Mouse (Mus musculus) kidney, embryonic 14.5 days (tissue): ENCODE data around the gene Zfp865. TPM values are rescaled to one million over a fixed set of nuclear protein-coding genes. Genes with fewer than 3 reads are reported as not detected.

Experiments used
- ATAC-seq: fragments of 200-750 bp; cut with Nextera tagmentation; 2 replicates; pipeline ENCODE4 v1.8.0; 2017; ENCODE audit warnings: moderate number of reproducible peaks, mild to moderate bottlenecking, moderate TSS enrichment, moderate library complexity; ENCODE audit not compliant: low FRiP score, low TSS enrichment
- H3K27ac ChIP-seq: fragments of 300-500 bp; sonication (generic); 2 replicates; pipeline ENCODE4 v1.5.1; 2014; ENCODE audit warnings: low read depth, mild to moderate bottlenecking, low read length, moderate library complexity, mixed read lengths
- H3K27me3 ChIP-seq: fragments of 300-500 bp; sonication (generic); 2 replicates; pipeline ENCODE4 v1.6.1; 2014; ENCODE audit warnings: mild to moderate bottlenecking, low read length; ENCODE audit not compliant: control insufficient read depth, insufficient read depth
- H3K36me3 ChIP-seq: fragments of 300-500 bp; sonication (generic); 2 replicates; pipeline ENCODE4 v1.6.1; 2014; ENCODE audit warnings: low read length, mixed read lengths; ENCODE audit not compliant: control insufficient read depth, insufficient read depth
- H3K4me1 ChIP-seq: fragments of 300-500 bp; sonication (generic); 2 replicates; pipeline ENCODE4 v1.6.1; 2014; ENCODE audit warnings: low read length, mixed read lengths; ENCODE audit not compliant: control insufficient read depth, insufficient read depth
- H3K4me2 ChIP-seq: fragments of 300-500 bp; sonication (generic); replicated peaks from 2 replicates; pipeline ENCODE4 v1.6.1; 2014; ENCODE audit warnings: low read depth, mild to moderate bottlenecking, low read length
- H3K4me3 ChIP-seq: fragments of 300-500 bp; sonication (generic); 2 replicates; pipeline ENCODE4 v1.5.1; 2014; ENCODE audit warnings: mild to moderate bottlenecking, low read length
- H3K9ac ChIP-seq: fragments of 300-500 bp; sonication (generic); 2 replicates; pipeline ENCODE4 v1.6.1; 2014; ENCODE audit warnings: low read depth, mild to moderate bottlenecking, low read length, moderate library complexity
- H3K9me3 ChIP-seq: fragments of 300-500 bp; sonication (generic); 2 replicates; pipeline ENCODE4 v1.6.1; 2016; ENCODE audit warnings: low read length; ENCODE audit not compliant: control insufficient read depth
- WGBS: fragments of 180-500 bp; shearing (Covaris S2); extraction: QIAGEN DNeasy Blood & Tissue Kit; methylation state at CpG from one replicate; pipeline ENCODE4 v1.1.7; 2014; 5-methylcytosine and 5-hydroxymethylcytosine counted together
- polyA plus RNA-seq: library from polyadenylated mRNA; unstranded; fragments of >200 nt; fragmentation: Nextera tagmentation; extraction: Ambion mirVana; gene quantifications from 2 replicates; pipeline ENCODE4 v1.2.1, GENCODE M21; 2014

The Zfp865 gene
- polyA plus RNA-seq, 1 experiment from 2014 or later: 9.9 TPM

DNA sequence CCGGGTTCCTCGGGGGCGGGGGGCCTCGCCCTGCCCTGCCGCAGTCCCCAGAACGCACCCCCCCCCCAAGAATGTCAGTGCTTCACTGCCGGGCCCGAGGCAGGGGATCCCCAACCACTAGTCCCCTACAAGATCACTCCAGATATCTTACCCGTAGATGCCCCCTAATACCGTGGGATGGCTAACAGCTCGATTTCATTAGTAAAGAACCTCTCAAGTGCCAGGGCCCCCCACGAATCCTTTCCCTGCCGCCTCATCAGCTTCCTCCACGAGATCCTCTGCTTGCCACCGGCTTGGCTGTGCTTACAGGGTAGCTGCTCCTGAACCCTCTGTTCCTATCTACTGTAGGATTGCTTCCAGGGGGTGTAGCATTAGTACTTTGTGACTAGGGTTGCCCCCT, 509 bp downstream of the Zfp865 start:
- ATAC-seq: 0 out of 2 replicates have a peak, but pooled peaks have one; percentile 3
- Histone ChIP-seq H3K36me3 (peaks cover 34% of the 10 kb centered on the region), H3K9me3 (no peaks in the 10 kb centered on the region), H3K9ac (peak overlapping the region; percentile 82), H3K4me1 (peaks cover 4% of the 10 kb centered on the region; the same call in 1 of the 2 replicates), H3K4me2 (peak overlapping the region; percentile 66), H3K27me3 (no peaks in the 10 kb centered on the region), H3K4me3 (peak overlapping the region; percentile 88), H3K27ac (peak overlapping the region; percentile 96)
- WGBS: 1% methylated on average over 9 of the region's 15 CpGs

GRCm38 (mm10) chr7:5021197-5021596, 1.0 kb downstream of the Zfp865 start:
- H3K4me1 ChIP-seq: peaks cover 4% of the 10 kb centered on the region; the same call in 1 of the 2 replicates
- peak overlapping the region; percentile 88 for H3K4me3 ChIP-seq
- peaks cover 38% of the 10 kb centered on the region for H3K36me3 ChIP-seq
- H3K9ac ChIP-seq: peak overlapping the region; percentile 82
- 52% methylated on average over 5 of the region's 5 CpGs for WGBS
- no peak for ATAC-seq
- H3K4me2 ChIP-seq: peak overlapping the region; percentile 66
- no peaks in the 10 kb centered on the region for H3K9me3 ChIP-seq
- H3K27me3 ChIP-seq: no peaks in the 10 kb centered on the region
- H3K27ac ChIP-seq: peak overlapping the region; percentile 96; the same call in 1 of the 2 replicates

DNA sequence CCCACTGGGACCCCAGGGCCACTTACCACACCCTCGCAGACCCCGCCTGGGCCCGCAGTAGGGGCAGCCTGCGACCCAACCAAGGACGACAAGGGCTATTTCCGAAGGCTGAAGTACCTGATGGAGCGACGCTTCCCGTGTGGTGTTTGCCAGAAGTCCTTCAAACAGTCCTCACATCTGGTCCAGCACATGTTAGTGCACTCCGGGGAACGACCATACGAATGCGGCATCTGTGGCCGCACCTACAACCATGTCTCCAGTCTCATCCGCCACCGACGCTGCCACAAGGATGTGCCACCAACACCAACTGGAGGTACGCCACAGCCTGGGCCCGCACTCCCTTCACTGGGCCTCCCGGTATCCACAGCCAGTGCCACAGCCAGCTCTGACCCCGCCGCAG, 9.4 kb downstream of the Zfp865 start:
- no peaks in the 10 kb centered on the region for H3K4me1 ChIP-seq
- H3K4me2 ChIP-seq: no peak overlapping the region
- H3K9ac ChIP-seq: no peak overlapping the region
- ATAC-seq: no peak
- peaks cover 84% of the 10 kb centered on the region for H3K36me3 ChIP-seq
- H3K27ac ChIP-seq: no peak overlapping the region
- no peaks in the 10 kb centered on the region for H3K27me3 ChIP-seq
- peaks cover 41% of the 10 kb centered on the region for H3K9me3 ChIP-seq
- no peak overlapping the region for H3K4me3 ChIP-seq
- 95% methylated on average over 22 of the region's 22 CpGs for WGBS

DNA sequence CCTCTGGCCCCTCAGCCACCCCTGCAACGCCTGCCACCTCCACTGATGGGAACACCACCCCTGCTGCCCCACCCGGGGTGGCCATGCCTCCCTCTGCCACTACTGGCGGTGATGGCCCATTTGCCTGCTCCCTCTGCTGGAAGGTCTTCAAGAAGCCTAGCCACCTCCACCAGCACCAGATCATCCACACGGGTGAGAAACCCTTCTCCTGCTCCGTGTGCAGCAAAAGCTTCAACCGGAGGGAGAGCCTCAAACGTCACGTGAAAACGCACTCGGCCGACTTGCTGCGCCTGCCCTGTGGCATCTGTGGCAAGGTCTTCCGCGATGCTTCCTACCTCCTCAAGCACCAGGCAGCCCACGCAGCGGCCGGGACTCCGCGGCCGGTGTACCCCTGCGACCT, 9.8 kb downstream of the Zfp865 start:
- Histone ChIP-seq H3K9me3 (peaks cover 41% of the 10 kb centered on the region), H3K4me3 (no peak overlapping the region), H3K4me1 (no peaks in the 10 kb centered on the region), H3K4me2 (no peak overlapping the region), H3K27me3 (no peaks in the 10 kb centered on the region), H3K9ac (no peak overlapping the region), H3K36me3 (peaks cover 83% of the 10 kb centered on the region), H3K27ac (no peak overlapping the region)
- no peak for ATAC-seq
- WGBS: 91% methylated on average over 21 of the region's 21 CpGs

DNA sequence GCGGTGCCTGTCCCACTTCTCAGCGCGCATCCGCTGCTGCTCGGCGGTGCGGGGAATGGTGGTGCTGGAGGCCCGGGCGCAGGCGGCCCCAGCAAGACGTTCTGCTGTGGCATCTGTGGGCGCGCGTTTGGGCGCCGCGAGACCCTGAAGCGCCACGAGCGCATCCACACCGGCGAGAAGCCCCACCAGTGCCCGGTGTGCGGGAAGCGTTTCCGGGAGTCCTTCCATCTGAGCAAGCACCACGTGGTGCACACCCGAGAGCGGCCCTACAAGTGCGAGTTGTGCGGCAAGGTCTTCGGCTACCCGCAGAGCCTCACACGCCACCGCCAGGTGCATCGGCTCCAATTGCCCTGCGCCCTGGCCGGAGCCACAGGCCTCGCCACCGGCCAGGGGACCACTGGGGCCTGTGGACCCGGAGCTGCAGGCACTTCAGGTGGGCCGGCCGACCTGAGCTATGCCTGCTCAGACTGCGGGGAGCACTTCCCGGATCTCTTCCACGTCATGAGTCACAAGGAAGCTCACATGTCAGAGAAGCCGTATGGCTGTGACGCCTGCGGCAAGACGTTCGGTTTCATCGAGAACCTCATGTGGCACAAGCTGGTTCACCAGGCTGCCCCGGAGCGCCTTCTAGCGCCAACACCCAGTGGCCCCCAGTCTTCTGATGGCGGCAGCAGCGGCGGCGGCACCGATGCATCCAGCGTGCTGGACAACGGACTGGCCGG, 10.5 kb downstream of the Zfp865 start:
- Histone ChIP-seq H3K4me3 (no peak overlapping the region; the same call in none of the 2 replicates), H3K4me1 (no peaks in the 10 kb centered on the region), H3K4me2 (no peak overlapping the region), H3K36me3 (peaks cover 90% of the 10 kb centered on the region), H3K27me3 (no peaks in the 10 kb centered on the region), H3K27ac (no peak overlapping the region), H3K9me3 (peaks cover 41% of the 10 kb centered on the region), H3K9ac (no peak overlapping the region)
- ATAC-seq: no peak
- 87% methylated on average over 63 of the region's 63 CpGs for WGBS

- Histone ChIP-seq H3K9me3 (peaks cover 44% of the 10 kb centered on the region), H3K4me1 (no peaks in the 10 kb centered on the region), H3K36me3 (peaks cover 87% of the 10 kb centered on the region), H3K9ac (no peak overlapping the region), H3K4me3 (0 out of 2 replicates have a peak overlapping the region, but pooled peaks have one; percentile 9), H3K4me2 (no peak overlapping the region), H3K27ac (no peak overlapping the region), H3K27me3 (no peaks in the 10 kb centered on the region)
- ATAC-seq: no peak
- WGBS: 84% methylated on average over 46 of the region's 46 CpGs
These were observed 11.3 kb downstream of the Zfp865 start for GRCm38 (mm10) chr7:5031496-5031895.

- Histone ChIP-seq H3K4me1 (no peaks in the 10 kb centered on the region), H3K9me3 (peaks cover 43% of the 10 kb centered on the region), H3K27me3 (no peaks in the 10 kb centered on the region), H3K4me2 (no peak within 1 kb of the TSS), H3K4me3 (no peak within 1 kb of the TSS), H3K9ac (no peak within 1 kb of the TSS), H3K27ac (no peak within 1 kb of the TSS), H3K36me3 (peaks cover 71% of the 10 kb centered on the region)
- 87% methylated on average over 3 of the region's 3 CpGs for WGBS
- ATAC-seq: no peak
These were observed 13.6 kb downstream of the Zfp865 start, which contains the start of gene 4632433K11Rik for GRCm38 (mm10) chr7:5033818-5034217. TSS of gene 4632433K11Rik (plus strand) at chr7:5034118.

DNA sequence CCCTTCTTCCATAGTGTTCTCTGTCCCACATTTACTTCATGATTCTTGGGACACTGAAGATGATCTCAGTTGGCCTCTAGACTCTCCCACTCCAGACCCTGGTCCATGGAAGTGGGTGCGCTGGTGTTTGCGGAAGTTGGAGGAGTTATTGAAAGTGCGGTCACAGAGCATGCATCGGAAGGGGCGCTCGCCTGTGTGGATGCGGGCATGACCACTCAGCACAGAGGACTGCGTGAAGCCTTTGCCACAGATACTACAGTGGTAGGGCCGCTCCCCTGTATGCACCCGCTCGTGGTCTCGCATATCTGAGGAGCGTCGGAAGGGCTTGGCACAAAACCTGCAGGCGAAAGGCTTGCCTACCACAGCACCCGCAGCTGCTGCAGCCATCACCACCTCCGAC, 15.5 kb downstream of the Zfp865 start:
- Histone ChIP-seq H3K27ac (no peak overlapping the region), H3K4me1 (no peaks in the 10 kb centered on the region), H3K4me2 (no peak overlapping the region), H3K27me3 (no peaks in the 10 kb centered on the region), H3K4me3 (no peak overlapping the region), H3K9ac (no peak overlapping the region), H3K9me3 (peaks cover 24% of the 10 kb centered on the region), H3K36me3 (peaks cover 53% of the 10 kb centered on the region)
- WGBS: 96% methylated on average over 17 of the region's 17 CpGs
- no peak for ATAC-seq

- Histone ChIP-seq H3K9ac (no peak overlapping the region), H3K4me1 (no peaks in the 10 kb centered on the region), H3K4me3 (no peak overlapping the region), H3K36me3 (peaks cover 47% of the 10 kb centered on the region), H3K9me3 (peaks cover 19% of the 10 kb centered on the region), H3K4me2 (no peak overlapping the region), H3K27ac (no peak overlapping the region), H3K27me3 (no peaks in the 10 kb centered on the region)
- 93% methylated on average over 9 of the region's 9 CpGs for WGBS
- no peak for ATAC-seq
These were observed 16.0 kb downstream of the Zfp865 start for GRCm38 (mm10) chr7:5036136-5036535.
